Mouse (Mus musculus): ENCODE measurements around the gene Filip1l. TPM values are rescaled to one million over a fixed set of nuclear protein-coding genes. Genes with fewer than 3 reads are reported as not detected.

Gene Filip1l
- total RNA-seq, 1 experiment: 7.4 TPM

DNA sequence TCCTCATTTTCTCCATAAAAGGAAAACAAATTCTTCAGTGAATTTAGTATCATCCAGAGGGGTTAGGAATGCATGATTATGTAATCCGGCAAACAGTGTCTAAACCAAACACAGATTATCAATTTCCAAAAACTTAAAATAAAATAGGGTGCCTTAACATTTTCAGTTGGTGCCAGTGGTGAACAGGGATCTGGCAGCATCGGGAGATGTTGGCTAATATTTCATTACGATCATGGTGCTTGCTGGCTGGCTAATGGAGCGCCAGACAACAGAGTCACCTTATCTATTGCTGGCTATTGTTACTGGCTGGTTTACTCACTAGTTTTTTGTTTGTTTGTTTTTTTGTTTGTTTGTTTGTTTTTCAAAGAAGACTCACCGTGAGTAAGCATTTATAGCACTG, 67.0 kb downstream of the Filip1l start:
- TF ChIP-seq MAFK (IDR thresholded peaks at IDR 0.05; ENCODE audit: insufficient read depth, low read depth, low read length) (no peak), HCFC1 (IDR thresholded peaks at IDR 0.05; ENCODE audit: borderline replicate concordance, insufficient read depth, low read length) (no peak), ZC3H11A (IDR thresholded peaks at IDR 0.05; ENCODE audit: borderline replicate concordance, low read depth, low read length) (no peak), CHD2 (IDR thresholded peaks at IDR 0.05; ENCODE audit: low read depth, low read length) (no peak), ZNF384 (IDR thresholded peaks at IDR 0.05; ENCODE audit: low read depth, low read length) (no peak)
- no peaks in the 10 kb centered on the region for H3K4me1 ChIP-seq (ENCODE audit: control insufficient read depth in 2 of 2, insufficient read depth in 2 of 2, low read length in 2 of 2, poor library complexity in 1 of 2)
- in situ Hi-C loops (cut with MboI; ENCODE audit: low sequenced_read_pairs in 2 of 2, unreplicated experiment in 2 of 2): no loop called here
- no peak overlapping the region for H3K9ac ChIP-seq (ENCODE audit: insufficient read depth, low read depth, low read length, poor library complexity, severe bottlenecking)
- H3K36me3 ChIP-seq (ENCODE audit: control insufficient read depth, insufficient read depth, low read length, poor library complexity, severe bottlenecking): no peaks in the 10 kb centered on the region
- no peak overlapping the region for H3K27ac ChIP-seq (ENCODE audit: insufficient read depth, low read depth, low read length, poor library complexity, severe bottlenecking)
- no peak for DNase-seq (ENCODE audit: low read depth, low spot score)
- H3K9me3 ChIP-seq (ENCODE audit: control insufficient read depth, insufficient read depth, low read depth, low read length): no peaks in the 10 kb centered on the region
- no peak overlapping the region for H3K4me3 ChIP-seq (ENCODE audit: insufficient read depth in 1 of 2, low read depth in 1 of 2, low read length in 2 of 2, poor library complexity in 1 of 2, severe bottlenecking in 1 of 2)

DNA sequence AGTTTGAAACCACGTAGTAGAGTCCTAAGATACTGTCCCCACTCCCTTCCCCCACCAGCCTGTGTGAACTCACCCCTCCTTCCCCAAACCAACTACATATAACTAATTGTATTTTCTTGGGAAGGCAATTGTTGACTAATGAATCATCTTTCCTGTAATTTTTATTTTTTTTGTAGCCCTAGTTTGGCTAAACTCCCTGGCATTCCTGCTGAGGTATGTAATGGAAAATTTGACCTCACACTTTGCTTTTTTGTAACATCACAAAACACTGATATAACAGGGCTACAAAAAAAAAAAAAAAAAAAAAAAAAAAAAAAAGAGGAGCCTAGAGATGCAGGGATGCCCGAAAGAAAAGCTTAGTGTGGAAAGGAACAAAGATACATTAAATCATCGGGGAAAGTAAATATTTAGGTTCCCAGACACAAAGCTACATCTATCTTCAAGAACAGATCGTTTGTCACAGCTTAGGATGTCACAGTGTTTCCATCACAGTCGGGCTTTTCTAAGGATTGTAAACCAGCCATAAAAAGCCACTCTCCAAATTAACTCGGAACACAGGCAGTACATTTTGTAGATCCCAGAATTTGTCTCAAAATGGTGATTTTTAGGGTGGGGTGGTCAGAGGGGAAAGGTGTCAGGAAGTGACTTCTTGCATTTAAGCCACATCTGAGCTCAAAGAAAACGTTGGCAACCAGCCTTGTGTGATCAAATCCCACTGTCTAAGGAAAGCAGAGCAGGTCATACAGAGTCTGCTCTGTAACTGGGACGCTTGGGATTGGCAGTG, 68.1 kb downstream of the Filip1l start:
- in situ Hi-C loops (cut with MboI; ENCODE audit: low sequenced_read_pairs in 2 of 2, unreplicated experiment in 2 of 2): no loop called here
- TF ChIP-seq CHD2 (IDR thresholded peaks at IDR 0.05; ENCODE audit: low read depth, low read length) (no peak), ZNF384 (IDR thresholded peaks at IDR 0.05; ENCODE audit: low read depth, low read length) (no peak), MAFK (IDR thresholded peaks at IDR 0.05; ENCODE audit: insufficient read depth, low read depth, low read length) (no peak), HCFC1 (IDR thresholded peaks at IDR 0.05; ENCODE audit: borderline replicate concordance, insufficient read depth, low read length) (no peak), ZC3H11A (IDR thresholded peaks at IDR 0.05; ENCODE audit: borderline replicate concordance, low read depth, low read length) (no peak)
- H3K4me1 ChIP-seq (ENCODE audit: control insufficient read depth in 2 of 2, insufficient read depth in 2 of 2, low read length in 2 of 2, poor library complexity in 1 of 2): no peaks in the 10 kb centered on the region

GRCm38 (mm10) chr16:57421680-57422417, 69.0 kb downstream of the Filip1l start:
- in situ Hi-C loops (cut with MboI; ENCODE audit: low sequenced_read_pairs in 2 of 2, unreplicated experiment in 2 of 2): no loop called here
- H3K9ac ChIP-seq (ENCODE audit: insufficient read depth, low read depth, low read length, poor library complexity, severe bottlenecking): no peak overlapping the region
- TF ChIP-seq ZNF384 (IDR thresholded peaks at IDR 0.05; ENCODE audit: low read depth, low read length) (no peak), CHD2 (IDR thresholded peaks at IDR 0.05; ENCODE audit: low read depth, low read length) (no peak), HCFC1 (IDR thresholded peaks at IDR 0.05; ENCODE audit: borderline replicate concordance, insufficient read depth, low read length) (no peak), ZC3H11A (IDR thresholded peaks at IDR 0.05; ENCODE audit: borderline replicate concordance, low read depth, low read length) (no peak), MAFK (IDR thresholded peaks at IDR 0.05; ENCODE audit: insufficient read depth, low read depth, low read length) (no peak)
- H3K36me3 ChIP-seq (ENCODE audit: control insufficient read depth, insufficient read depth, low read length, poor library complexity, severe bottlenecking): no peaks in the 10 kb centered on the region
- no peaks in the 10 kb centered on the region for H3K4me1 ChIP-seq (ENCODE audit: control insufficient read depth in 2 of 2, insufficient read depth in 2 of 2, low read length in 2 of 2, poor library complexity in 1 of 2)
- H3K4me3 ChIP-seq (ENCODE audit: insufficient read depth in 1 of 2, low read depth in 1 of 2, low read length in 2 of 2, poor library complexity in 1 of 2, severe bottlenecking in 1 of 2): no peak overlapping the region
- no peak overlapping the region for H3K27ac ChIP-seq (ENCODE audit: insufficient read depth, low read depth, low read length, poor library complexity, severe bottlenecking)
- no peaks in the 10 kb centered on the region for H3K9me3 ChIP-seq (ENCODE audit: control insufficient read depth, insufficient read depth, low read depth, low read length)
- DNase-seq (ENCODE audit: low read depth, low spot score): no peak

More for the DNA sequence above, 68.1 kb downstream of the Filip1l start:
- no peak overlapping the region for H3K4me3 ChIP-seq (ENCODE audit: insufficient read depth in 1 of 2, low read depth in 1 of 2, low read length in 2 of 2, poor library complexity in 1 of 2, severe bottlenecking in 1 of 2)
- no peak overlapping the region for H3K27ac ChIP-seq (ENCODE audit: insufficient read depth, low read depth, low read length, poor library complexity, severe bottlenecking)
- no peak for DNase-seq (ENCODE audit: low read depth, low spot score)
- H3K9me3 ChIP-seq (ENCODE audit: control insufficient read depth, insufficient read depth, low read depth, low read length): no peaks in the 10 kb centered on the region
- no peaks in the 10 kb centered on the region for H3K36me3 ChIP-seq (ENCODE audit: control insufficient read depth, insufficient read depth, low read length, poor library complexity, severe bottlenecking)
- no peak overlapping the region for H3K9ac ChIP-seq (ENCODE audit: insufficient read depth, low read depth, low read length, poor library complexity, severe bottlenecking)

DNA sequence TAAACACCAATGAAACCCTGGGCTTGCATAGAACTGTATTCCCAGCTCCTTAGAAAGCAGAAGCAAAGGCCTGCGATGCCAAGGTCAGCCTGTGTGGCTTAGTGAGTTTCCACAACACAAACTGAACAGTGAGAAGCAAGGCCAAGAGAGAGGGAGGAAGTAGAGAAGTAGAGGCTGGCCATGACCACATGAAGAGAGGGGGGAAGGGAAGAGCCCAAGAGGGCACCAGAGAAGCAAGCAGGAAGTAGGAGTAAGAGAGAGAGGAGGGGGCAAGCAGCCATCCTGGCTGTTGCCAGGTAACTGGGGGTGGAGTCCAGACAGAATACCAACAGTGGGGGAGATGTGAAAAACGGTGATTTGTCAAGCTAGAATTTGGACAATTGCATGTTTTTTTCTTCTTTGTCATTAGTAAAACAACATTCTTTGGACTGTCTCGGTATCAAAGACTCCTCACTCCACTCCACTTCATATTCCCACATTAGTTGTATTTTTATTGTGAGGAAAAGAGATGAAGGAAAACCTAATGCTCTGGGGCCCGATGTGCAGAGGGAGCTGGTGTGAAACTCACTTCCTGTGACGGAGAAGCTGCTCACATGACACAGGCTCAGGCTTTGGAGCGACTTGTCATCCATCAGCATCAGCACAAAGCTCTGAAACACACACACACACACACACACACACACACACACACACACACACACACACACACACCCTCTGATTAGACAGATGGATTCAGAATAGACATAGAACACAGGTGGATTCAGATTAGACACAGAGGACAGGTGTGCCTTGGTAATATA, 70.3 kb downstream of the Filip1l start:
- TF ChIP-seq ZC3H11A (IDR thresholded peaks at IDR 0.05; ENCODE audit: borderline replicate concordance, low read depth, low read length): no peak
- no peak for TF ChIP-seq MAFK (IDR thresholded peaks at IDR 0.05; ENCODE audit: insufficient read depth, low read depth, low read length)
- no peak for TF ChIP-seq HCFC1 (IDR thresholded peaks at IDR 0.05; ENCODE audit: borderline replicate concordance, insufficient read depth, low read length)
- no peak for TF ChIP-seq ZNF384 (IDR thresholded peaks at IDR 0.05; ENCODE audit: low read depth, low read length)
- no peak for TF ChIP-seq CHD2 (IDR thresholded peaks at IDR 0.05; ENCODE audit: low read depth, low read length)
- DNase-seq (ENCODE audit: low read depth, low spot score): no peak
- in situ Hi-C loops (cut with MboI; ENCODE audit: low sequenced_read_pairs in 2 of 2, unreplicated experiment in 2 of 2): no loop called here
- Histone ChIP-seq H3K36me3 (ENCODE audit: control insufficient read depth, insufficient read depth, low read length, poor library complexity, severe bottlenecking) (no peaks in the 10 kb centered on the region), H3K4me1 (ENCODE audit: control insufficient read depth in 2 of 2, insufficient read depth in 2 of 2, low read length in 2 of 2, poor library complexity in 1 of 2) (no peaks in the 10 kb centered on the region), H3K9ac (ENCODE audit: insufficient read depth, low read depth, low read length, poor library complexity, severe bottlenecking) (no peak overlapping the region), H3K4me3 (ENCODE audit: insufficient read depth in 1 of 2, low read depth in 1 of 2, low read length in 2 of 2, poor library complexity in 1 of 2, severe bottlenecking in 1 of 2) (no peak overlapping the region), H3K27ac (ENCODE audit: insufficient read depth, low read depth, low read length, poor library complexity, severe bottlenecking) (no peak overlapping the region), H3K9me3 (ENCODE audit: control insufficient read depth, insufficient read depth, low read depth, low read length) (no peaks in the 10 kb centered on the region)
